Mouse (Mus musculus) lung, adult 2 months (tissue): ENCODE results near the gene Defb45. TPM values are rescaled to one million over a fixed set of nuclear protein-coding genes. Genes with fewer than 3 reads are reported as not detected.

Experiments
- DNase-seq: peaks from one replicate; pipeline ENCODE4 v3.0.0; 2022
- H3K4me1 ChIP-seq: fragments of 200-500 bp; 2 replicates; pipeline ENCODE4 v1.6.1; 2011; ENCODE audit warnings: low read length; ENCODE audit not compliant: control insufficient read depth, insufficient read depth
- H3K4me3 ChIP-seq: fragments of 200-500 bp; replicated peaks from 2 replicates; pipeline ENCODE3; 2011; ENCODE audit warnings: low read depth, mild to moderate bottlenecking, control low read depth, low read length; ENCODE audit errors: extremely low read depth
- CTCF ChIP-seq: fragments of 200-500 bp; IDR thresholded peaks from 2 replicates; pipeline ENCODE4 v1.5.1; 2011; ENCODE audit warnings: mild to moderate bottlenecking, low read length, control low read depth; ENCODE audit not compliant: insufficient read depth
- POLR2A ChIP-seq: fragments of 200-500 bp; IDR thresholded peaks from 2 replicates; pipeline ENCODE4 v1.6.1; 2011; ENCODE audit warnings: low read depth, mild to moderate bottlenecking, control low read depth, low read length, borderline replicate concordance; ENCODE audit errors: extremely low read depth
- WGBS: fragments of 180-500 bp; shearing (Covaris S2); methylation state at CpG from one replicate; pipeline ENCODE4 v1.1.7; 2018; 5-methylcytosine and 5-hydroxymethylcytosine counted together
- polyA plus RNA-seq: library from polyadenylated mRNA; depleted of rRNA; stranded (reverse); fragments of >200 nt; gene quantifications from 2 replicates; pipeline ENCODE4 v1.2.3, GENCODE M21; 2012; rRNA removed

Defb45 gene
- polyA plus RNA-seq, 1 experiment, result not detected

DNA sequence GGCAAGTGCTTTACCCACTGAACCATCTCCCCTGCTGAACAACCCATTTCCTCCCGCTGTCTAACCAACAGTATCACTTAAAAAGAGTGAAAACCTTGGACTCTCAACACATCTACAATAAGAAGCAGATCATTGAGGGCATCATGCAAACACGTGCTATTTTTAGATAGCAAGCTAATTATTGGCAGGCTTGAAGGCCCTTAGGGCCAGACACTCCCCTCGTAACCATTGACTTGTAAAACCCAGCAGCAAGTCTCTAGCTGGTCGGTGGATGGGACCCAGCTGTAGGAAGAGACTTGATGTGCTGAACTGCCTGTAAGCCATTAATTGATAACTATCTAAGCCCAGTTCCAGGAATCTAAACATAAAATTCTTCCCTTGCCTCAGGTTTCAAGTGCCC, 55.7 kb downstream of the Defb45 start:
- no peak for TF ChIP-seq POLR2A
- TF ChIP-seq CTCF, result no peak
- DNase-seq, result no peak
- WGBS, result 62% methylated on average over 4 of the region's 4 CpGs
- Histone ChIP-seq H3K4me3 (no peak overlapping the region), H3K4me1 (no peaks in the 10 kb centered on the region)

Other genes with a start within 250 kb of the Defb45 start
- gene Nrsn2, start 222.8 kb downstream of the Defb45 start, polyA plus RNA-seq, result 0.17 TPM in 1 of 2 replicates, not detected in the other
- gene Sox12, start 201.3 kb downstream of the Defb45 start, polyA plus RNA-seq, result 5.6 and 5.8 TPM in 2 replicates
- gene Zcchc3, start 184.4 kb downstream of the Defb45 start, polyA plus RNA-seq, result 5.1 and 5.8 TPM in 2 replicates
- 8.1 and 8.5 TPM in 2 replicates for gene 6820408C15Rik, start 183.8 kb downstream of the Defb45 start, polyA plus RNA-seq
- not detected in 2 replicates for gene Defb23, start 134.8 kb downstream of the Defb45 start, polyA plus RNA-seq
- gene Defb20, start 122.3 kb downstream of the Defb45 start, polyA plus RNA-seq, result not detected in 2 replicates
- gene Defb22, start 109.3 kb downstream of the Defb45 start, polyA plus RNA-seq, result not detected in 2 replicates
- not detected in 2 replicates for gene Defb26, start 87.7 kb downstream of the Defb45 start, polyA plus RNA-seq
- not detected in 2 replicates for gene Defb28, start 81.1 kb downstream of the Defb45 start, polyA plus RNA-seq
- not detected in 2 replicates for gene Defb29, start 59.3 kb downstream of the Defb45 start, polyA plus RNA-seq
- gene Gm17416, start 30.1 kb downstream of the Defb45 start, polyA plus RNA-seq, result not detected in 2 replicates
- gene Defb21, start 26.7 kb downstream of the Defb45 start, polyA plus RNA-seq, result not detected in 2 replicates
- not detected in 2 replicates for gene Defb19, start 19.1 kb downstream of the Defb45 start, polyA plus RNA-seq
- gene Defb36, start 4.9 kb upstream of the Defb45 start, polyA plus RNA-seq, result not detected in 2 replicates
- 1.1 TPM in 1 of 2 replicates, not detected in the other for gene Defb25, start 23.7 kb upstream of the Defb45 start, polyA plus RNA-seq
- gene Rem1, start 27.6 kb upstream of the Defb45 start, polyA plus RNA-seq, result 12.4 and 16.2 TPM in 2 replicates
- gene H13, start 70.1 kb upstream of the Defb45 start, polyA plus RNA-seq, result 125 and 149 TPM in 2 replicates
- 2.9 and 3.8 TPM in 2 replicates for gene Mcts2, start 87.6 kb upstream of the Defb45 start, polyA plus RNA-seq
- gene Id1, start 136.9 kb upstream of the Defb45 start, polyA plus RNA-seq, result 323 and 438 TPM in 2 replicates
- 84.7 and 90.1 TPM in 2 replicates for gene Cox4i2, start 154.8 kb upstream of the Defb45 start, polyA plus RNA-seq
- 113 and 118 TPM in 2 replicates for gene Bcl2l1, start 232.3 kb upstream of the Defb45 start, polyA plus RNA-seq
- gene Tpx2, start 248.6 kb upstream of the Defb45 start, polyA plus RNA-seq, result 0.63 and 0.77 TPM in 2 replicates